Mouse (Mus musculus): Measurements from ENCODE around the gene 5730596B20Rik. TPM values are rescaled to one million over a fixed set of nuclear protein-coding genes. Genes with fewer than 3 reads are reported as not detected.

5730596B20Rik gene
- 0.10 TPM in 1 of 2 replicates, not detected in the other for polyA plus RNA-seq (2012; rRNA removed; ENCODE audit: low replicate concordance)

DNA sequence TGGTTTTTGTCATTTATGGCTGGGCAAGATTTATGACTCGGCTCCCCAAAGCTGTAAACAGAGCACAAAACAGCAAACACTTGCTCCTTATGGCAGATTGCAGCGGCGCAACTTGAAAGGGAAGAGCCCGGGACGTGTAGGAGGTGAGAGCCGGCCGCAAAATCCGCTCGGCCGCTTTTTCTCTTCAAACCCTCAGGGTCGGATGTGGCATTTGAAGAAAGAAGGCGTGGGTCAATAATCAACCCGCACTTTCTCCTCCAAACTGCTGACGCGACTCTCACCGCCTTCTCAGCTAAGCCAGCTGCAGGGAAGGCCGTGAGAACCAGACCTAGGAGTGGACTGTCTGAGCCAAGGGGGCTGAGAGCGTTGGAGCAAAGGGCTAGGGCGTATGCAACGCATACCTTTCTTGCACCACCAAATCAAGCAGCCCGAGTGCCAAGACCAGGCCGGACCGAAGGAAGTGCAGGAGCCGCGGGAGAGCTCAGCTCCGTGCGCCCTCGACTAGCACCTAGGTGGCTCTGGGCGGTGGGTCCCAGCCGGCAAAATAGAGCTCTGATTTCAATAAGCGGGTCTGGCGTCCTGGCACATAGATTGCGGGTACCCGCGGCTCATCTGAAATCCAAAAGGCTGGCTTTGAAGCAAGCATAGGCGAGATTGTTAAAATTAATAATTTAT is at the start of gene 5730596B20Rik:
TSS of gene 5730596B20Rik (plus strand) at position 438 of the 675 bp plus-strand sequence.

DNA sequence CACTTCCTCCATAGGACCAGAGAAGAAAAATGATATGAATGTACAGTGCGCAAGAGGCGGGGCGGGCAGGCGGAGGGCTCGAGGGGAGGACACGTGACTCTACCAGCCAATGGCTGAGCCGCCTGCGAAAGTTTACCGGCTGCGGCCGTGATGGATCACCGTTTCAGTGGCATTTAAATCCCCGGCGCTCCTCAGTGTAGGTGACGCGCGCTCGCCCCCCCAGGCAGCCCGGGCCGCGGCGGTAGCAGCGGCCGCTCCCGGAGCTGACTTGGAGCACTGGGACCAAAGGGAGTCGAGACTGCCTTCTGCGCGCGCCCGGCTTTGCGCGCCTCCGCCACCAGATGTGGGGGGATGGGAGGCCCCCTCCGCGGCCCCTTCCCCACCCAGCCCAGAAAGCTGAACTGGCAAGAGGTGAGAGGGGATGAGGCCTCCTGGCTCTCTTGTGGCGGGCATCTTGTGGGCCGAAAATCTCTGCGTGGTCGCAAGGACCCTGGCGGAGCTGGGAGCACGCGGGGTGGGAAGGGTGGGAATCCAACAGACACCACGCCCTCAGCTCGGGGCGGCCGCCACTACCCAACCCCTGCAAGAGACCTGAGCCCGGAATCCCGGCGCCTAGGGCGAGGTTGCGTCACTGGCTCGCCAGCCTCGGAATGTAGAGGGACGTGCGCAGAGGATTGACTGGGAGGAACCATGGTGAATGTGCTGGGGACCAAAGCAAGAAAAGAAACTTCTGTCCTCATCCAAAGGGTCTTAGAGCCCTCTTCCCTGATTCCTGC is 18.8 kb upstream of the 5730596B20Rik start, which contains the start of gene Hoxa1:
TSS of gene Hoxa1 (minus strand) at position 42 of the 776 bp plus-strand sequence.

DNA sequence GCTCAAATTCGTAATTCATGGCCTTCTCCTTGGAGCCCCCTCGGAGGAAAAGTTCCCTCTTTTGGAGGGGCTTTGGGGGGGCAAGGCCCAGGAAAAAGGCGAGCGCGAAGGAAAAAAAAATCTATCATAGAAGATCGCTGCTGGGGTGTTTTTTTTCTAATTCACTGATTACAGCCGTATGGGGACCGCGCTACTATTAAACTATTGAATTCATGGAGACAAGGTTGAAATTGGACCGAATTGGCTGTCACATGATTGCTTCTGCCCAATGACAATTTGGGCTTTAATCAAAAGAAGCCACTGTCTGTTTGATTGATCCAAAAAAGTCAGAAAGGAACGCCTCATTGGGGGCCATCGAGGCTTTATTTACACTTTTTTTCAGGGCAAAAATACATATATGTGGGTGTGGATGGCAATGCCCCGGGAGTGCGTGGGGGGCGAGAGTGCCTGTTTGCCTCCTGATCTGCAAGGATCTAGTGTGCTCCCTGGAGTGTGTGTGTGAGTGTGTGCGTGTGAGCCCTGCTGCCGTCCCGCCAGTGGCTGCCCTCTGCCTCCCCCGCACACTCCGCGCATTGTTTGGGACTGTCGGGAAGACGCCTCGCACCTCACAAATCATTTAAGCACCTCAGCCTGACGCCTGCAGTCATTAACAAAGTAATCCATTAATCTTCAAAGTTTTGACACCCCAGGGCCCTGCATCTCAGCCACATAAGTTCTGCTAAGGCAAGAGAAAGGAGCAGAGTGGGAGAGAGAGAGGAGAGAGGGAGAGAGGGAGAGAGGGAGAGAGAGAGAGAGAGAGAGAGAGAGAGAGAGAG is 12.5 kb upstream of the 5730596B20Rik start, which contains the start of gene Hoxa2:
TSS of gene Hoxa2 (minus strand) at position 206 of the 815 bp plus-strand sequence.

DNA sequence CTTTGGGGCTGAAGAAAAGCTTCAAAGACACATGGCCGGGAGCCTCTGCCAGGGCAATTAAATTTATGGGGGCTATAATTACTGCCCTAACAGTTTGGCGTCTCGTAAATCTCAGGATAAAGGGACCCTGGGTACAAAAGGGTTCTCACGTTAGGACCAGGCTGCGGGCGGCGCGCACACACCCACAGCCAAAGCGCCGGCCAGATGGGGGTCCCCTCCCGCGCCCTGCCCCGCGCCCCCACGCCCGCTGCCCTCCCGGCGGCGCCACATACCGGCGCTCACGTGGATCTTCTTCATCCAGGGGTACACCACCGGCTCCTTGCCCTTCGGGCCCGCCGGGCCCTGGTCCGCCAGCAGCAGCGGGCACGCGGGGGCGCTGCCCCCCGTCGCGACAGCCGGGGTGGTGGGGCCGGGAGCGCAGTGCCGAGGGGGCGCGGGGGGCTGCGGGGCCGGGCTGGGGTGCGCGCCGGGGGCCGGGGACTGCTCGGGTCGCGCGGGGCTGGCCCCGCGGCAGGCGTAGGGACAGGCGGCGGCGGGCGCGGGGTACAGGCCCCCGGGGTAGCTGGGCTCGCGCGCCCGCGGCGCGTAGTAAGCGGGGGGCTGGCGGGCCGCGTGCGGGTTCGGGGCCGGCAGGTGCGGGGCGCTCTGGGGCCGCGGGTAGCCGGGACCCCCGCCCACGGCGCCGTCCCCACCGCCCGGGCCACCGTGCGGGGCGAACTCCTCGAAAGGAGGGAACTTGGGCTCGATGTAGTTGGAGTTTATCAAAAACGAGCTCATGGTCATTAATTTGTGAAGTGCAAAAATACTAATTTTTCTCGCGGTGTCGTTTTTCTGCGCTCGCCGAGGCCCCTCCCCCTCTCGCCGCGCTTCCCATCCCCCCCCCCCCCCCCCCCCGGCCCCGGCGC is 13.9 kb downstream of the 5730596B20Rik start, which contains the start of gene Hoxa4:
TSS of gene Hoxa4 (minus strand) at position 848 of the 905 bp plus-strand sequence.

DNA sequence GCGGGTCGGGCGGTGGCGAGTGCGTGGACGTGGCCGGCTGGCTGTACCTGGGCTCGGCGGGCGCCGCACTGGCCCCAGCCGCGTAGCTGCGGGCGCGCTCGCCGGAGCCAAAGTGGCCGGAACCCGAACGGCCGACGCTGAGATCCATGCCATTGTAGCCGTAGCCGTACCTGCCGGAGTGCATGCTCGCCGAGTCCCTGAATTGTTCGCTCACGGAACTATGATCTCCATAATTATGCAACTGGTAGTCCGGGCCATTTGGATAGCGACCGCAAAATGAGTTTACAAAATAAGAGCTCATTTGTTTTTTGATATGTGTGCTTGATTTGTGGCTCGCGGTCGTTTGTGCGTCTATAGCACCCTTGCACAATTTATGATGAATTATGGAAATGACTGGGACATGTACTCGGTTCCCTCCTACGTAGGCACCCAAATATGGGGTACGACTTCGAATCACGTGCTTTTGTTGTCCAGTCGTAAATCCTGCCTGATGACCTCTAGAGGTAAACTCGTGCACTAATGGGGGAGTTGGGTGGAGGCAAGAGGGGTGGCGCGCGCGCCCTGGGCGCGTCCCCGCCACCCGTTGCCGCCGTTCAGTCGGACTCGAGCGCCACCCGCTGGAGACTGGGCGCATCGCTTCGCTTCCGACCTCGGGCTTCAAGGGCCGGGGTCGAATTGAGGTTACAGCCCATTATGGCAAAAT is 26.9 kb downstream of the 5730596B20Rik start, which contains the start of gene Hoxa5:
TSS of gene Hoxa5 (minus strand) at position 538 of the 703 bp plus-strand sequence.

DNA sequence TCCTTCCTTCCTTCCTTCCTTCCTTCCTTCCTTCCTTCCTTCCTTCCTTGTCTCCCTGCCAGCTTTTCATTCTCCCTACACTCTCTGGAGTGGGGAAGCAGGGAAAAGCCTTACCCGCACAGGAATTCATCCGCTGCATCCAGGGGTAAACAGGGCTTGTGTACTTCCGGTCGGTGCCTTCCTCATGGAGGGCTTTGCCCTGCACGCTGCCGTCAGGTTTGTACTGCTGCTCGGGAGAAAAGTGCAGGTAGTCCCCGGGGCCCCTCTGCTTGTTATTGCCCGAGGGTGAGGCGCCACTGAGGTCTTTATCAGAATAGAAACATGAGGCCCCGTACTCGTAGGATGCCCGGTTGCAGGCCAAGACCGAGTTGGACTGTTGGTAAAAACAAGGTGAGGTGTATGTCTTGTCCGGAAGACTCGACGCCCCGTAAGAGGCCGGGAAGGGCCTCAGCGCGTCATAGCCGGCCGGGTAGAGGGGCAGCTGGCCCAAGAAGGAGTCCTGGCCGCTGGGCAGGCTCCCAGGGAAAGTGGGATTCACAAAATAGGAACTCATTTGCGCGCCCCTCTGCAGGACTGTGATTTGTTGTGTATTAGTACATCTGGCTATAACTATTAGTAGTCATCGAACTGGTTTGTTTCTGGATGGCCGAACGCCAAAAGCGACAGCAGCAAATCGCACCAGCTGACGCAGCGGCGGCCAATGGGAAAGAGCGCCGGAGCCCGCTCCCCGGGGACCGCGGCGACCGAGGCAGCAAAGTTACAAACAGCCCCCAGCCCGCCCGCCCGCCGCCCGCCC is 31.0 kb downstream of the 5730596B20Rik start, which contains the start of gene Hoxa6:
TSS of gene Hoxa6 (minus strand) at position 651 of the 796 bp plus-strand sequence.

DNA sequence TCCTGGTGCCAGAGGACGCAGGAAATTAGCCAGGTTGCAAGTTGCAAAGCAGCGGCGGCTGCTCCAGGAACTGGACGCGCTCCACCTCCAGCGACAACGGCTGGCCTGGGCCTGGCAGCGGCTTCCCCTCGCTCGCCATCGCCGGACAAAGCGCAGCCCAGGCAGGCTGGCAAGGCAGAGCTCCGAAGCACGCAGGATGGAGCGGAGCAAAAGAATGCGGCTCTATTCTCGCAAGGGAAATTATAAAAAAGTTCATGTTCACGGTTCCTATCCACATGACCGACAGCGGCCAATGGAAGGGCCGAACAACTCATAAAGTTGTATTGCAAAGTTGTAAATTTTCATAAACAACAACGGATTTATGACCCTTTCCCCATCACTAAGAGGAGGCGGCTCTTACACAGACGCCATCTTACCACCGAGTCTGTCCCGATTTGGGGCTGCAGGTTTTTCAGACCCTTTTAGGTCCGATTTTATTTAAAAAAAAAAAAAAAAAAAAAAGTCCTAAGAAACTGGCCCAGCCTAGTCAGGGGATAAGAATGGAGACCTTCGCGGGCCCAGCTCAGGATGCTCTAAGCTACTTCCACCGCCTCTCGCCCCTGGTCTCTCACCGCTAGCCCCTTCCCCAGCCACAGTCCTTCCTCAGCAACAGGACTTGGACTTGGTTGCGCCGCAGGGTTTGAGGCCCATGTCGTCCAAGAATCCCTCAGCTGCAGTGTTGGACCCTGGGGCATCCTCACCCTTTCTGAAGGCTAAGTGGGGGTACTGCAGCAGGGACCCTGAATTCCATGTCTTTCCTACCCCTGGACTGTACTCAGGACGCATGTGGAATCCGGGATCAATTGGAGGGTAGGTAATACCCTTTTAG is 36.1 kb downstream of the 5730596B20Rik start, which contains the start of the genes Hoxa3 and Gm28308:
TSS of gene Hoxa3 (minus strand) at position 218 of the 868 bp plus-strand sequence.
TSS of gene Gm28308 (minus strand) at position 221 of the 868 bp plus-strand sequence.

DNA sequence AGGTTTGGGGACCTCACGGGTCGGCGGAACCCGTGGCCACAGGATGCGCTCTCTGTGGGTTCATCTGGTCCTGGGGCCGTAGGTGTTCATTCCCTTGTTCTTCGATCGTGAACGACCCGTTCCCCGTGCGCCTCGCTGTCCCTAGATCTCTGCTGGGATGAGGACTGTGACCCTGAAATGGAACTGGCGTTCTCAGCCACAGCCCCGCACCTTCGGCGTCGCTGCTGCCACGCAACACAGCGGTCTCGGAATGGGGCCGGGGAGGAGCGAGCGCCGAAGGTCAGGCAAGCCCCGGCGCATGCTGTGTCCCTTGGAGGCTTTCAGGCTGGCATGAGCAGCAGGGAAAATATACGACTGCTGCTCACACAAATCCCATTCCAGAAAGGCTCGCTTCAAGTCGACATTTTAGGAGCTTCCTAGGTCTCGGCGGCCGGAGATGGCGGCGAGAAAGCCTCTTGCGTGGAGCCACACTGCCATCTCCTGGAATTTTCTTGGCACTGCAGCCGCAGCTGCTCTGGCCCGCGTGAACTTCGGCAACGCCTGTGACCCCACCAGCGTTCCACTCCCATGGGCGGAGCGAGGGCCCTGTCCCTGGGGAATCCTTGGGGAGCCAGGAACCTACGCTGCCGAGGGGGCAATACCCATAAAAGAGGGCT is 44.2 kb downstream of the 5730596B20Rik start, which contains the start of gene Hoxa7:
TSS of gene Hoxa7 (minus strand) at position 518 of the 656 bp plus-strand sequence.

Other genes starting within 250 kb of the 5730596B20Rik start
- 11.9 and 13.1 TPM in 2 replicates for gene Skap2, start 164.9 kb upstream of the 5730596B20Rik start, polyA plus RNA-seq (2012; rRNA removed; ENCODE audit: low replicate concordance)
- gene Hoxa1, start 19.2 kb upstream of the 5730596B20Rik start, polyA plus RNA-seq (2012; rRNA removed; ENCODE audit: low replicate concordance) = 0.62 and 1.9 TPM in 2 replicates
- gene Hoxa2, start 12.7 kb upstream of the 5730596B20Rik start, polyA plus RNA-seq (2012; rRNA removed; ENCODE audit: low replicate concordance) = 1.9 and 2.1 TPM in 2 replicates
- gene Hoxa4, start 14.3 kb downstream of the 5730596B20Rik start, polyA plus RNA-seq (2012; rRNA removed; ENCODE audit: low replicate concordance) = 1.4 and 1.5 TPM in 2 replicates
- gene Hoxa5, start 27.1 kb downstream of the 5730596B20Rik start, polyA plus RNA-seq (2012; rRNA removed; ENCODE audit: low replicate concordance) = 4.2 and 5.7 TPM in 2 replicates
- 2.8 and 5.0 TPM in 2 replicates for gene Hoxa6, start 31.2 kb downstream of the 5730596B20Rik start, polyA plus RNA-seq (2012; rRNA removed; ENCODE audit: low replicate concordance)
- gene Hoxa3, start 35.8 kb downstream of the 5730596B20Rik start, polyA plus RNA-seq (2012; rRNA removed; ENCODE audit: low replicate concordance) = 4.8 and 7.1 TPM in 2 replicates
- 1.3 and 2.7 TPM in 2 replicates for gene Gm28308, start 35.8 kb downstream of the 5730596B20Rik start, polyA plus RNA-seq (2012; rRNA removed; ENCODE audit: low replicate concordance)
- gene Hoxa7, start 44.4 kb downstream of the 5730596B20Rik start, polyA plus RNA-seq (2012; rRNA removed; ENCODE audit: low replicate concordance) = 10.5 and 24.3 TPM in 2 replicates
- gene Hoxa9, start 53.6 kb downstream of the 5730596B20Rik start, polyA plus RNA-seq (2012; rRNA removed; ENCODE audit: low replicate concordance) = 19.2 and 95.3 TPM in 2 replicates
- gene Hoxa10, start 63.4 kb downstream of the 5730596B20Rik start, polyA plus RNA-seq (2012; rRNA removed; ENCODE audit: low replicate concordance) = 19.5 and 200 TPM in 2 replicates
- 2.4 and 108 TPM in 2 replicates for gene Hoxa11, start 68.3 kb downstream of the 5730596B20Rik start, polyA plus RNA-seq (2012; rRNA removed; ENCODE audit: low replicate concordance)
- gene Hoxa13, start 83.4 kb downstream of the 5730596B20Rik start, polyA plus RNA-seq (2012; rRNA removed; ENCODE audit: low replicate concordance) = 1.2 and 1.5 TPM in 2 replicates
- not detected in 2 replicates for gene Evx1, start 136.0 kb downstream of the 5730596B20Rik start, polyA plus RNA-seq (2012; rRNA removed; ENCODE audit: low replicate concordance)